Mouse (Mus musculus) midbrain, embryonic 14.5 days (tissue): ENCODE data around the gene Prl2c3. TPM values are rescaled to one million over a fixed set of nuclear protein-coding genes. Genes with fewer than 3 reads are reported as not detected.
"Not testable (repeated sequence)": the region's sequence is repeated elsewhere in the genome, so short reads cannot be mapped to it uniquely, and the experiment has no call there.

Experiments
- ATAC-seq: fragments of 200-750 bp; cut with Nextera tagmentation; 2 replicates; pipeline ENCODE4 v1.8.0; 2017; ENCODE audit warnings: moderate number of reproducible peaks, moderate library complexity; ENCODE audit not compliant: low FRiP score, low TSS enrichment
- DNase-seq: peaks from one replicate; pipeline ENCODE4 v3.0.0-alpha.2; 2015
- H3K27ac ChIP-seq: fragments of 300-500 bp; sonication (generic); replicated peaks from 2 replicates; pipeline ENCODE4 v1.5.1; 2014; ENCODE audit warnings: mild to moderate bottlenecking, low read depth, low read length, moderate library complexity
- H3K27me3 ChIP-seq: fragments of 300-500 bp; sonication (generic); 2 replicates; pipeline ENCODE4 v1.6.1; 2014; ENCODE audit warnings: low read length, control low read depth, mixed read lengths; ENCODE audit not compliant: control insufficient read depth, insufficient read depth
- H3K36me3 ChIP-seq: fragments of 300-500 bp; sonication (generic); 2 replicates; pipeline ENCODE4 v1.6.1; 2014; ENCODE audit warnings: low read length, control low read depth; ENCODE audit not compliant: control insufficient read depth, insufficient read depth
- H3K4me1 ChIP-seq: fragments of 300-500 bp; sonication (generic); 2 replicates; pipeline ENCODE4 v1.6.1; 2014; ENCODE audit warnings: mild to moderate bottlenecking, antibody characterized with exemption, low read length, control low read depth; ENCODE audit not compliant: control insufficient read depth, insufficient read depth
- H3K4me2 ChIP-seq: fragments of 300-500 bp; sonication (generic); 2 replicates; pipeline ENCODE4 v1.6.1; 2014; ENCODE audit warnings: mild to moderate bottlenecking, low read length, moderate library complexity
- H3K4me3 ChIP-seq: fragments of 300-500 bp; sonication (generic); replicated peaks from 2 replicates; pipeline ENCODE4 v1.5.1; 2014; ENCODE audit warnings: low read depth, low read length
- H3K9ac ChIP-seq: fragments of 300-500 bp; sonication (generic); replicated peaks from 2 replicates; pipeline ENCODE4 v1.6.1; 2014; ENCODE audit warnings: mild to moderate bottlenecking, low read length, moderate library complexity
- H3K9me3 ChIP-seq: fragments of 300-500 bp; sonication (generic); 2 replicates; pipeline ENCODE4 v1.6.1; 2016; ENCODE audit warnings: low read length, control low read depth, mixed read lengths; ENCODE audit not compliant: control insufficient read depth
- WGBS: fragments of 180-500 bp; shearing (Covaris S2); extraction: QIAGEN DNeasy Blood & Tissue Kit; methylation state at CpG from one replicate; pipeline ENCODE4 v1.1.7; 2014; 5-methylcytosine and 5-hydroxymethylcytosine counted together
- polyA plus RNA-seq: library from polyadenylated mRNA; unstranded; fragments of >200 nt; fragmentation: Nextera tagmentation; extraction: Ambion mirVana; gene quantifications from 2 replicates; pipeline ENCODE4 v1.2.1, GENCODE M21; 2014

The Prl2c3 gene
- polyA plus RNA-seq = not detected in 2 replicates

DNA sequence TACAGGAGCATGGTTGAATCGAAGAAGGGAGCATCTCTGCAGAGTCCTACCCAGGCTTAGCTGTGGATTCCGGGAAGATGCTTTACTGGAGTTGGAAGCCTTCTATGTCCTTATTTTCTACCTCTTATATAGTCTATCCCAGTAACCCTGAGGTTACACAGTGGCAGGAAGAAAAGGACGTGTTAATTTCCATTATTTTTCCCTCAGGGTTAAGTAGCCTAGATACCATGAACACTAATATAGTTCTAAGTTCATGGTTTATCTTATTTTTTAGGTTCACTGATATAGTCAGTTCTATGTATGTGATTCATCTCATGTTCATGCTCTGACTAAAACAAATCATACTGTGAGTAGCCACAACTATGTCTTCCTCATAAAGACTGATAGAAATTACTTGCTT is at the start of gene Prl2c3:
Prl2c3 (minus strand) TSS at position 101 of the 400 bp plus-strand sequence.
- H3K9ac ChIP-seq, H3K9me3 ChIP-seq, DNase-seq, H3K27me3 ChIP-seq, H3K27ac ChIP-seq, H3K4me2 ChIP-seq, ATAC-seq, H3K36me3 ChIP-seq, H3K4me1 ChIP-seq, H3K4me3 ChIP-seq: not testable (repeated sequence)
- 65% methylated on average over 3 of the region's 3 CpGs for WGBS

GRCm38 (mm10) chr13:12848254-12848653 is 48.4 kb upstream of the Prl2c3 start:
- H3K9me3 ChIP-seq = peaks cover 40% of the 10 kb centered on the region
- H3K27ac ChIP-seq, H3K36me3 ChIP-seq, H3K27me3 ChIP-seq, H3K9ac ChIP-seq, H3K4me1 ChIP-seq, DNase-seq, H3K4me2 ChIP-seq, H3K4me3 ChIP-seq: not testable (repeated sequence)
- 67% methylated on average over 4 of the region's 4 CpGs for WGBS
- peak; percentile 28; the same call in 1 of the 2 replicates for ATAC-seq

- 85% methylated on average over 1 of the region's 1 CpGs for WGBS
- 0 out of 2 replicates have a peak, but pooled peaks have one; percentile 12 for ATAC-seq
Measured at GRCm38 (mm10) chr13:12844701-12845100, 44.8 kb upstream of the Prl2c3 start.

GRCm38 (mm10) chr13:12837546-12837945 is 37.7 kb upstream of the Prl2c3 start:
- DNase-seq, H3K9ac ChIP-seq, H3K27ac ChIP-seq, H3K36me3 ChIP-seq, H3K4me3 ChIP-seq, H3K4me1 ChIP-seq, H3K27me3 ChIP-seq, H3K4me2 ChIP-seq: not testable (repeated sequence)
- H3K9me3 ChIP-seq = peaks cover 48% of the 10 kb centered on the region
- ATAC-seq = 0 out of 2 replicates have a peak, but pooled peaks have one; percentile 18
- WGBS = 65% methylated on average over 2 of the region's 2 CpGs

More at GRCm38 (mm10) chr13:12844701-12845100, 44.8 kb upstream of the Prl2c3 start:
- H3K9ac ChIP-seq, H3K4me2 ChIP-seq, H3K4me3 ChIP-seq, H3K36me3 ChIP-seq, H3K27ac ChIP-seq, H3K27me3 ChIP-seq, DNase-seq, H3K4me1 ChIP-seq: not testable (repeated sequence)
- H3K9me3 ChIP-seq = peaks cover 46% of the 10 kb centered on the region

DNA sequence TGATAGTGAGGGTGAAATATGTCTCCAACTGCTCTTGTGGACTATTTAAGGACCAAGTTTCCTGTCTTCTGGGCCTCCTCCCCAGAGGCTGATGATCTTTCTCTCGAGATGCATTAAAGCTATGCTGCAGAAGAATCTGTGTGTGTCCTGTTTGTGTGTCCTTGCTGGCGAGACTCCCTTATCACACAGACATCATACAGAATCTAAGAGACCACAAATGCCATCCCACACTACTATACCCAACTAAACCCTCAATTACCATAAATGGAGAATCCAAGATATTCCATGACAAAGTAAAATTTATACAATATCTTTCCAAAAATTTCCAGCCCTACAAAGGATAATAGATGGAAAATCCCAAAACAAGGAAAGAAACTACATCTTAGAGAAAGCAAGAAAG is 31.9 kb upstream of the Prl2c3 start:
- Histone ChIP-seq H3K4me2 (no peak overlapping the region), H3K27ac (no peak overlapping the region), H3K9me3 (peaks cover 45% of the 10 kb centered on the region), H3K4me1 (no peaks in the 10 kb centered on the region), H3K4me3 (no peak overlapping the region), H3K27me3 (no peaks in the 10 kb centered on the region), H3K9ac (no peak overlapping the region), H3K36me3 (no peaks in the 10 kb centered on the region)
- DNase-seq (no peak), ATAC-seq (peak; percentile 48; the same call in 1 of the 2 replicates)
- WGBS = 72% methylated on average over 2 of the region's 2 CpGs

- WGBS = 84% methylated on average over 5 of the region's 5 CpGs
- peaks cover 37% of the 10 kb centered on the region for H3K9me3 ChIP-seq
- ATAC-seq = no peak
- H3K36me3 ChIP-seq = no peaks in the 10 kb centered on the region
- H3K27ac ChIP-seq = no peak overlapping the region
- H3K9ac ChIP-seq = no peak overlapping the region
- H3K4me3 ChIP-seq = no peak overlapping the region
- no peaks in the 10 kb centered on the region for H3K4me1 ChIP-seq
- H3K4me2 ChIP-seq = no peak overlapping the region
- H3K27me3 ChIP-seq = no peaks in the 10 kb centered on the region
- no peak for DNase-seq
Measured at GRCm38 (mm10) chr13:12829031-12829430, 29.2 kb upstream of the Prl2c3 start.

- not testable (repeated sequence) for H3K4me3 ChIP-seq, H3K4me2 ChIP-seq, H3K36me3 ChIP-seq, H3K9ac ChIP-seq, DNase-seq, H3K27me3 ChIP-seq, H3K4me1 ChIP-seq, H3K27ac ChIP-seq
- peak; percentile 72 for ATAC-seq
- peaks cover 25% of the 10 kb centered on the region for H3K9me3 ChIP-seq
- WGBS = 69% methylated on average over 4 of the region's 4 CpGs
Measured at GRCm38 (mm10) chr13:12824500-12825176, 24.8 kb upstream of the Prl2c3 start.

- DNase-seq, H3K27me3 ChIP-seq, H3K27ac ChIP-seq, H3K4me1 ChIP-seq, ATAC-seq, H3K36me3 ChIP-seq, H3K9ac ChIP-seq, H3K4me3 ChIP-seq, H3K4me2 ChIP-seq: not testable (repeated sequence)
- 81% methylated on average over 5 of the region's 5 CpGs for WGBS
- H3K9me3 ChIP-seq = peaks cover 19% of the 10 kb centered on the region
Measured at GRCm38 (mm10) chr13:12813734-12814424, 14.0 kb upstream of the Prl2c3 start.
